Mouse (Mus musculus) kidney, adult 2 months (tissue): ENCODE results near the gene Nfatc2ip. TPM values are rescaled to one million over a fixed set of nuclear protein-coding genes. Genes with fewer than 3 reads are reported as not detected.

Experiments used
- DNase-seq: peaks from one replicate; pipeline ENCODE4 v3.0.0; 2021
- H3K27ac ChIP-seq: fragments of 200-500 bp; 2 replicates; pipeline ENCODE4 v1.5.1; 2012; ENCODE audit warnings: low read depth, low read length, control low read depth, inconsistent platforms; ENCODE audit not compliant: insufficient read depth
- H3K27me3 ChIP-seq: fragments of 200-500 bp; replicated peaks from 2 replicates; pipeline ENCODE4 v1.6.1; 2012; ENCODE audit warnings: mild to moderate bottlenecking, moderate library complexity, low read length, inconsistent platforms; ENCODE audit not compliant: control insufficient read depth, insufficient read depth
- H3K36me3 ChIP-seq: fragments of 200-500 bp; 2 replicates; pipeline ENCODE4 v1.6.1; 2012; ENCODE audit warnings: mild to moderate bottlenecking, moderate library complexity, low read length, inconsistent platforms; ENCODE audit not compliant: control insufficient read depth, insufficient read depth
- H3K4me1 ChIP-seq: fragments of 200-500 bp; 2 replicates; pipeline ENCODE4 v1.6.1; 2011; ENCODE audit warnings: low read length; ENCODE audit not compliant: control insufficient read depth, insufficient read depth
- H3K4me3 ChIP-seq: fragments of 200-500 bp; 2 replicates; pipeline ENCODE4 v1.5.1; 2011; ENCODE audit warnings: mild to moderate bottlenecking, low read depth, low read length, control low read depth; ENCODE audit not compliant: insufficient read depth
- CTCF ChIP-seq: fragments of 200-500 bp; conservative IDR thresholded peaks from 2 replicates; pipeline ENCODE4 v1.5.1; 2011; ENCODE audit warnings: low read depth, mild to moderate bottlenecking, control low read depth, low read length, moderate library complexity, mixed read lengths; ENCODE audit not compliant: insufficient read depth, insufficient read length
- POLR2A ChIP-seq: fragments of 200-500 bp; IDR thresholded peaks from one replicate; pipeline ENCODE4 v1.6.1; 2011; ENCODE audit warnings: low read depth, low read length, control low read depth
- WGBS: fragments of 180-500 bp; shearing (Covaris S2); methylation state at CpG from one replicate; pipeline ENCODE4 v1.1.7; 2018; 5-methylcytosine and 5-hydroxymethylcytosine counted together
- polyA plus RNA-seq: library from polyadenylated mRNA; depleted of rRNA; stranded (reverse); fragments of >200 nt; gene quantifications from 2 replicates; pipeline ENCODE4 v1.2.3, GENCODE M21; 2012

Nfatc2ip gene
- polyA plus RNA-seq, 1 experiment, result 3.9 TPM

GRCm38 (mm10) chr7:126383565-126383964, 13.0 kb downstream of the Nfatc2ip start:
- no peak for DNase-seq
- Histone ChIP-seq H3K4me1 (no peaks in the 10 kb centered on the region), H3K27ac (no peak overlapping the region), H3K27me3 (no peaks in the 10 kb centered on the region), H3K4me3 (no peak overlapping the region), H3K36me3 (no peaks in the 10 kb centered on the region)
- 84% methylated on average over 5 of the region's 5 CpGs for WGBS
- TF ChIP-seq CTCF (no peak), POLR2A (no peak)

GRCm38 (mm10) chr7:126377278-126378158, 19.0 kb downstream of the Nfatc2ip start, which contains the start of gene Spns1:
TSS of gene Spns1 (minus strand) at chr7:126377450.
- Histone ChIP-seq H3K4me1 (peaks cover 12% of the 10 kb centered on the region; the same call in 1 of the 2 replicates), H3K27ac (peak within 1 kb of the TSS; percentile 14; the same call in 1 of the 2 replicates), H3K36me3 (0 out of 2 replicates have a peak, but pooled peaks cover 1% of the 10 kb centered on the region), H3K27me3 (no peaks in the 10 kb centered on the region), H3K4me3 (peak within 1 kb of the TSS; percentile 90)
- WGBS, result under 1% methylated on average over 33 of the region's 33 CpGs
- TF ChIP-seq POLR2A (no peak), CTCF (peak; percentile 78)
- DNase-seq, result peak; percentile 99

- TF ChIP-seq CTCF (no peak), POLR2A (no peak)
- Histone ChIP-seq H3K36me3 (0 out of 2 replicates have a peak, but pooled peaks cover 1% of the 10 kb centered on the region), H3K27me3 (no peaks in the 10 kb centered on the region), H3K27ac (peak overlapping the region; percentile 14; the same call in 1 of the 2 replicates), H3K4me3 (peak overlapping the region; percentile 90), H3K4me1 (peaks cover 12% of the 10 kb centered on the region; the same call in 1 of the 2 replicates)
- no peak for DNase-seq
- under 1% methylated on average over 27 of the region's 27 CpGs for whole genome bisulfite sequencing
Measured at GRCm38 (mm10) chr7:126376903-126377277, 19.6 kb downstream of the Nfatc2ip start.

GRCm38 (mm10) chr7:126375012-126375411, 21.5 kb downstream of the Nfatc2ip start:
- WGBS, result 56% methylated on average over 5 of the region's 5 CpGs
- no peaks in the 10 kb centered on the region for H3K27me3 ChIP-seq
- peak; percentile 42; the same call in 1 of the 2 replicates for TF ChIP-seq CTCF
- TF ChIP-seq POLR2A, result no peak
- peak; percentile 11 for DNase-seq
- H3K4me3 ChIP-seq, result no peak overlapping the region
- peaks cover 12% of the 10 kb centered on the region; the same call in 1 of the 2 replicates for H3K4me1 ChIP-seq
- no peak overlapping the region for H3K27ac ChIP-seq
- H3K36me3 ChIP-seq, result peaks cover 1% of the 10 kb centered on the region; the same call in 1 of the 2 replicates

GRCm38 (mm10) chr7:126374526-126374925, 22.0 kb downstream of the Nfatc2ip start:
- H3K27me3 ChIP-seq, result no peaks in the 10 kb centered on the region
- H3K36me3 ChIP-seq, result peaks cover 1% of the 10 kb centered on the region; the same call in 1 of the 2 replicates
- 66% methylated on average over 6 of the region's 6 CpGs for WGBS
- H3K4me1 ChIP-seq, result peaks cover 12% of the 10 kb centered on the region; the same call in 1 of the 2 replicates
- TF ChIP-seq POLR2A (no peak), CTCF (no peak)
- H3K4me3 ChIP-seq, result no peak overlapping the region
- no peak overlapping the region for H3K27ac ChIP-seq
- DNase-seq, result no peak

- WGBS, result 83% methylated on average over 9 of the region's 9 CpGs
- peaks cover 1% of the 10 kb centered on the region; the same call in 1 of the 2 replicates for H3K36me3 ChIP-seq
Measured at GRCm38 (mm10) chr7:126373007-126373406, 23.5 kb downstream of the Nfatc2ip start.

GRCm38 (mm10) chr7:126369393-126369792, 27.1 kb downstream of the Nfatc2ip start, which contains the start of gene Lat:
TSS of gene Lat (minus strand) at chr7:126369570.
- no peaks in the 10 kb centered on the region for H3K4me1 ChIP-seq
- peaks cover 1% of the 10 kb centered on the region; the same call in 1 of the 2 replicates for H3K36me3 ChIP-seq
- H3K27ac ChIP-seq, result no peak within 1 kb of the TSS
- TF ChIP-seq POLR2A, result no peak
- no peak for TF ChIP-seq CTCF
- no peaks in the 10 kb centered on the region for H3K27me3 ChIP-seq
- H3K4me3 ChIP-seq, result no peak within 1 kb of the TSS
- no peak for DNase-seq
- WGBS, result 61% methylated on average over 13 of the region's 13 CpGs

More at GRCm38 (mm10) chr7:126373007-126373406, 23.5 kb downstream of the Nfatc2ip start:
- Histone ChIP-seq H3K4me1 (peaks cover 12% of the 10 kb centered on the region; the same call in 1 of the 2 replicates), H3K27me3 (no peaks in the 10 kb centered on the region), H3K4me3 (no peak overlapping the region), H3K27ac (no peak overlapping the region)
- no peak for TF ChIP-seq CTCF
- no peak for TF ChIP-seq POLR2A
- no peak for DNase-seq
